Mouse (Mus musculus) olfactory bulb, adult 2 months (tissue): ENCODE results near the gene Hivep3. TPM values are rescaled to one million over a fixed set of nuclear protein-coding genes. Genes with fewer than 3 reads are reported as not detected.
A peak's percentile ranks its signal among the peaks of the same experiment; 100 is the strongest.

ENCODE experiments used
- H3K27ac ChIP-seq: fragments of 200-500 bp; 2 replicates; pipeline ENCODE4 v1.5.1; 2012; ENCODE audit warnings: low read depth, low read length; ENCODE audit not compliant: insufficient read depth
- H3K4me1 ChIP-seq: fragments of 200-500 bp; 2 replicates; pipeline ENCODE4 v1.6.1; 2012; ENCODE audit warnings: low read length; ENCODE audit not compliant: control insufficient read depth, insufficient read depth
- H3K4me3 ChIP-seq: fragments of 200-500 bp; 2 replicates; pipeline ENCODE4 v1.5.1; 2012; ENCODE audit warnings: mild to moderate bottlenecking, low read depth, low read length, moderate library complexity; ENCODE audit not compliant: insufficient read depth
- CTCF ChIP-seq: fragments of 200-500 bp; IDR thresholded peaks from 2 replicates; pipeline ENCODE4 v1.5.1; 2012; ENCODE audit warnings: low read depth, mild to moderate bottlenecking, low read length, moderate library complexity; ENCODE audit not compliant: insufficient read depth
- POLR2A ChIP-seq: fragments of 200-500 bp; IDR thresholded peaks from 2 replicates; pipeline ENCODE4 v1.6.1; 2012; ENCODE audit warnings: mild to moderate bottlenecking, low read depth, low read length, moderate library complexity; ENCODE audit not compliant: insufficient read depth
- WGBS: fragments of 180-500 bp; shearing (Covaris S2); methylation state at CpG from one replicate; pipeline ENCODE4 v1.1.7; 2018; 5-methylcytosine and 5-hydroxymethylcytosine counted together
- polyA plus RNA-seq: library from polyadenylated mRNA; stranded (reverse); fragments of >200 nt; gene quantifications from 2 replicates; pipeline ENCODE4 v1.2.4, GENCODE M21; 2012; ENCODE audit warnings: low replicate concordance; ENCODE audit not compliant: missing spikeins, insufficient read depth, insufficient read length

Gene Hivep3
- polyA plus RNA-seq, 1 experiment = 55.7 TPM

DNA sequence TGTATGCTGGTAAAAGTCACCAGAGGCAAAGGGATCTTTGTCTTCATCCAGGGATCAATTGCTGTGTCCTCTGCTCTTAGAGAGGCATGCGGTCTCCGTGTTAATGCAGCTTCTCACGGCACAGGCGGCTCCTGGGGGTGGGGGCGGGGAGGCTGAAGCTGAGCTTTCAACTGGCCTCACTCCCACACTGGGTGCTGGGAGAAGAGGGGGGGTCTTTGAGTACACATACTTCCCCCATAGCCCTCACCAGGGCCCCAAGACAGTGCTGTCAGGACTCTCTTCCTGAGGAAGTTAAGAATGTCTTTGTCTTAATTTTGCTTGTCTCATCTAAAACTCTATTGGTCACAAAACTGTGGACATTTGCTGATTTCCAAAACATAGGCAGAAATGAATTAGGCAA is 149.2 kb downstream of the Hivep3 start:
- H3K27ac ChIP-seq = no peak overlapping the region
- no peak overlapping the region for H3K4me3 ChIP-seq
- TF ChIP-seq CTCF (no peak), POLR2A (no peak)
- WGBS = 64% methylated on average over 5 of the region's 5 CpGs
- peaks cover 20% of the 10 kb centered on the region for H3K4me1 ChIP-seq

DNA sequence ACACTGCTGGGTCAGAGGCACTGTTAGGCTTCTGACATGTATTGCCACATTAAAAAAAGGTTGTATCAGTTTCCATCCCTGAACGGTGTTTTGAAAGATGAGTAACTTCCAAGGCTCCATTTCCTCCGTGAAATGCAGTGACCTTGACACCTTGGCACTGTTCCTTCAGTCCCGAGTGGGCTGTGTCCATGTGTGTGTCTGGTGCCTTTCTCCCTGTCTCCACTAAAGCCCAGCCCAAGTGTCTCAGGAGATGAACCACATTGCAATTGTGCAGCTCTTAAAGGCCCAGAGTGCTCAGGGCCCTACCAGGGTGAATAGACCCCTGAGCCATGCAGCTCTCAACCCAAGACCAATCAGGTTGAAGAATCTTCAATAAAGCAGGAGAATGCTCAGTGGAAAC is 153.0 kb downstream of the Hivep3 start:
- Histone ChIP-seq H3K4me3 (no peak overlapping the region), H3K4me1 (peaks cover 17% of the 10 kb centered on the region), H3K27ac (no peak overlapping the region)
- TF ChIP-seq POLR2A (no peak), CTCF (no peak)
- 78% methylated on average over 3 of the region's 3 CpGs for WGBS

DNA sequence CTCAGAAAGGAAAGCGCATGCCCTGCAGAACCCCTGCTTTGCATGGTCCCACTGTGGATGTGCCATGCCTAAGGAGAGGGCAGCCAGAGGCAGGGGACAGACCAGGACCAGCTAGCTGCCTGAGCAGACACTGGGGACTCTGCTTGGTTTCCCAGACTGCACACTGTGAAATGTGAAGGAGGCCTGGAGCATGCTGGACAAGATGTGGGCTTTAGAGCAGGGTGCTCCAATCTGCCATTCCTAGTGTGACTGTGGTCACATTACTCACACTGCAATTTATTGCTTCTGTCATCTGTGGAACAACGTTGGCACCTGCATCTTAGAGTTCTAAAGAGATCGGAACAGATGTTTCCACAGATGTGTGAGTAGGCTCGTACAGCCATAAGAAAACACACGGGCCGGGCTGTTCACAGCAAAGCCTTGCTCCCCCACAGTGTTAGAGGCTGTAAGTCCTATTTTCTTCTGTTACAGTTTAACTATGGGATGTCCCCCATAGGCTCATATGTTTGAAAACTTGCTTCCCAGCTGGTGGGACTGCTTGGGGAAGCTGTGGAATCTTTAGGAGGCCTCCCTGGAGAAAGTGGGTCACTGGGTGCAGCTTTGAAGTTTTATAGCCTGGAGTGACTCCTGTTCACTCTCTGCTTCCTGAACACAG is 154.1 kb downstream of the Hivep3 start:
- Histone ChIP-seq H3K4me3 (no peak overlapping the region), H3K4me1 (peaks cover 13% of the 10 kb centered on the region), H3K27ac (no peak overlapping the region)
- TF ChIP-seq CTCF (no peak), POLR2A (no peak)
- WGBS = 62% methylated on average over 6 of the region's 6 CpGs

DNA sequence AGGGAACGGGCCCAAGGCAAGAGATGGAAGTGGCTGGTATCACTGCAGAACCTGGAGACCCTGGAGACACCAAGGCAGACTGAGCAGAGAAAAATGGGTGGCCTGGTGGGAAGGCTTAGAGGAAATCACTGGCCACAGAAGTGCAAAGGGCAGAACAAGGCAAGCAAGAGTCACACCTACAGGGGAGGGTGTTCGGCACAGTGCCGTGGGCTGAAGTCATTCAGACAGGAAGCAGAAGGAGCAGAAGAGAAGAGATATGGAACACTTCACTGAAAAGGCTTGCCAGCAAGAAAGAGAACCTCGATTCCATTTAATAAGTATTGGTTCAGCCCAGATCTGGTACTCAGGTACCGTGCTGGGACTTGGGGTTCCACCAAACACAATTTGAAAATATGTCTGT is 156.2 kb downstream of the Hivep3 start:
- Histone ChIP-seq H3K27ac (no peak overlapping the region), H3K4me3 (no peak overlapping the region), H3K4me1 (peaks cover 14% of the 10 kb centered on the region)
- TF ChIP-seq POLR2A (no peak), CTCF (no peak)
- WGBS = 84% methylated on average over 5 of the region's 5 CpGs

DNA sequence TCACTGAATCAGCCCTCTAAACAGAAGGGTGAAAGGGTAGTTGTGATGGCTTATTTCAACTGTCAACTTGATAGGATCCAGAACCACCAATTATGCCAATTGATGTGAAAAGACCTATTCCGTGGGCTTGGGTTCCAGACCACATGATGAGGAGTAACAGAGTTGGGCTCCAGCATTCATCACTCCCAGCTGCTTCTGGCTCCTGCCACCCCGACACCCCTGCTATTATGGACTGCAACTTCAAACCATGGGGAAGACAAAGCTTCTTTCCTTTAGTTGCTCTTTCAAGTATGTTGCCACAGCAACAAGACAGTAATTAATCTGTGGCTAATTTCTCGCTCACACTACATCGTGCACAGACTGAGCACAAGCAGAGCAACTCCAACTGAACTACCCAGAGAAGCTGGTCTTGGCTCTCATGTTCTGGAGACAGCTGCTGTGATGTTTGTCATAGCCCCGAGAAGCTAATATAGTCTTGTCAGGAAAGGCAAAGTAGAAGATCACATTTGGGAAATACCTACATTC is 159.7 kb downstream of the Hivep3 start:
- WGBS = 15% methylated on average over 5 of the region's 5 CpGs
- H3K27ac ChIP-seq = peak overlapping the region; percentile 68
- H3K4me1 ChIP-seq = peaks cover 33% of the 10 kb centered on the region
- no peak for TF ChIP-seq POLR2A
- no peak for TF ChIP-seq CTCF
- no peak overlapping the region for H3K4me3 ChIP-seq

DNA sequence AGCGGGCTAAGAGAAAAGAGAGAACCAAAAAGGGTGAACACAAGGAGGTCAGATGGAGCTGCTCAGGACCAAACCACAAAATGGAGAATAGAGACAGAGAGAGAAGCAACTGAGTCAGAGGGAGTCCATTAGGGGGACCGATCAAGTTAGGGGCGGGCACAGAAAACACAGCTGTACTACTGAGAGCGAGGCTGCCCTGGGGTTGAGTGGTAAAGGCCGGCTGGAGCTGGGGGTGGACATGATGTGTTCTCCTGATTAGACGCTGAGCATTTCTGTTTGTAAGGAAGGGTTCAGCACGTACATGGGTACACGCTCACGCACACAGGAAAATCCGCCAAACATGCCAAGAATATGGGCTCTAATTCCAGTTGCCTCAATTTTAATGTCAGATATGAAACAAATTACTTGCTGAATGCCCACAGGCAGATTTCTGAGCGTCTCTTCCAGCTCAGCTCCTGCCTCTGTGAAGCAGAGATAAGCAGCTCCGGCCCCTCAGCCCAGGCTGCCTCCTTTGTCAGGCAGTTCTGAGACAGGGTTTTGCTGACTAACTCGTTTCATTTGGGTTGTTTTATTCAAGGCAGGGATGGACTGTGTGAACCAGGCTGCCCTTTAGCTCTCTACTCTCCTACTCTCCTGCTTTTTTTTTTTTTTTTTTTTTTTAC is 161.3 kb downstream of the Hivep3 start:
- peak overlapping the region; percentile 2 for H3K27ac ChIP-seq
- peaks cover 26% of the 10 kb centered on the region for H3K4me1 ChIP-seq
- TF ChIP-seq CTCF = no peak
- no peak for TF ChIP-seq POLR2A
- no peak overlapping the region for H3K4me3 ChIP-seq
- 50% methylated on average over 13 of the region's 13 CpGs for WGBS

DNA sequence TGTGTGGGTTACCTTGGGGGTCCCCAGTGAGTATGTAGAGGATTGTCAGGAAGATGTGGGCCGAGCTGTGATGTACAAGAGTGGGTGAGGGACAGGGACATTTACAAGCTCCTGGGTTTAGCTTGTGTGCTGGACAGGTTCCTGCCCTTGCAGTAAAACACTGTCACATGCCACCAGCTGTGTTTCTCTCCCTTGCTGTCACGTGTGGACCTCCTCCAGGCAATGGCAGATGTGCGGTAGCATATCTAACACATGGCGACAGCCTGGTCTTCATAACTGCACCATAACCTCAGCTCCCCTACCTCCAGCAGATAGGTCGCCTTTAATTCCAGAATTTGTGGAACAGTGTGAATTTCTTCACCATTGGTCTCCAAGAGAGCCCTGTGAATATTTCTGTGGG is 161.9 kb downstream of the Hivep3 start:
- peak overlapping the region; percentile 64 for H3K27ac ChIP-seq
- 68% methylated on average over 5 of the region's 5 CpGs for WGBS
- H3K4me1 ChIP-seq = peaks cover 26% of the 10 kb centered on the region
- TF ChIP-seq CTCF = no peak
- no peak for TF ChIP-seq POLR2A
- no peak overlapping the region for H3K4me3 ChIP-seq

DNA sequence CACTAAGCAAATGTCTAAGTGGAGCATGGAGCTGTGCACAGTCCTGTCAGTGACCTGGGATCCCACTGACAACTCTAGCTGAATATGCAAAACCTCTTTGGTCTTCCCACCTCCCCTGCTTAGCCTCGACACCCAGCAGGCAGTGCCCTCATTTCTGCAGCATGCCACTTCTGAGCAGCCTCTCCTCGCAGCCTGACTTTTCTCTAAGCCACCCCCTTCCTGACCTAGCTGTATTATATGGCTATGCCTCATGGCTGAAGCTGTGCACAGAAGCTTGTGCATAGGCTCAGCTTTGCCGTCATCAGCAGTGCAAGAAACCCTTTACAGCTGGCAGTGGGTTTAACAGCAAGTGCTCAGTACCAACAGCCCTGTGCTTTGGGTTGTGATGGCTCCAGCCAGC is 163.0 kb downstream of the Hivep3 start:
- peaks cover 30% of the 10 kb centered on the region for H3K4me1 ChIP-seq
- H3K4me3 ChIP-seq = no peak overlapping the region
- WGBS = 37% methylated on average over 3 of the region's 3 CpGs
- peak overlapping the region; percentile 48 for H3K27ac ChIP-seq
- TF ChIP-seq POLR2A (no peak), CTCF (no peak)

DNA sequence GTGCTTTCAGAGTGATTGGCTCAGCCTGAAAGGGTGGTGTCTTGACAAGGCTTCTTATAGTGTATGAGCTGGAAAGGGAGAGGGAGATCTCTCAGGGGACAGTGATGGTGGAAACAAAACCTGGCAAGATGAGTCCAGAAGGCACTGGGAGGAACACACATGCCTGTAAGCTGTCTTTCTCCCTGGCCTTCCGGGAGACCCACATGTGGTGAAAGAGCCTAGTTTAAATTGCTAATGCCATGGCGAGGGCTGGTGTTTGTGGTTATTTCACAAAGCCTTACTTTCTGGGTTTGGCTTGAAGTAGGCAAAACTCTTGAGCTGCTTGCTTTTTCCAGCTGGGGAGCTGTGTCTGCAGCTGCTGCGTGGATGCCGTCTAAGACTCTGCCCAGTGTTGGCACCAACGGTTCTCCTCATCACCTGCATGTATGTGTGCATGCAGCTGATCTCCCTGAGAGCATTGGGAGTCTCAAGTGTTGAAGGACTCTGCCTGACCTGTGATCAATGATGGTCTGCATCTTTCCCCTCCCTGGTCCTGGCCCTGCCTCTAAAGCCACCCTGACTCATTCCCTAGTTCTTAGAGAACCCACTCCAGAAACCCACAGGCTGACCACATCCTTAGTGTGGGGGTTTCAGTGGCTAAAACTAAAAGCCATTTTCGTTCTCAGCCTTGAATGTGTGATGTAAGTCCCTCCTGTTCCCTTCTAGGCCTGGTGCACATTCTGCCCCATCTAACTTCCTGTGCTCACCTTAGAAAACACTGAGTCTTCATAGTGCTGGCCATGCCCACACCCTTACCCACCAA is 163.7 kb downstream of the Hivep3 start:
- Histone ChIP-seq H3K4me3 (no peak overlapping the region), H3K4me1 (peaks cover 37% of the 10 kb centered on the region), H3K27ac (peak overlapping the region; percentile 48)
- TF ChIP-seq POLR2A = no peak
- no peak for TF ChIP-seq CTCF
- 45% methylated on average over 6 of the region's 6 CpGs for WGBS
